Mouse (Mus musculus): ENCODE results near the gene Snx7. TPM values are rescaled to one million over a fixed set of nuclear protein-coding genes. Genes with fewer than 3 reads are reported as not detected.

The Snx7 gene
- polyA plus RNA-seq, 1 experiment from 2014 or later, result 13.0 TPM

- 58% methylated on average over 3 of the region's 3 CpGs for WGBS
- Histone ChIP-seq H3K36me3 (ENCODE audit: control insufficient read depth, insufficient read depth, low read length) (no peaks in the 10 kb centered on the region), H3K27me3 (replicated peaks; ENCODE audit: control insufficient read depth, insufficient read depth, low read length) (no peaks in the 10 kb centered on the region), H3K4me3 (ENCODE audit: low read depth, low read length) (no peak overlapping the region), H3K4me1 (ENCODE audit: control insufficient read depth, insufficient read depth, low read length) (no peaks in the 10 kb centered on the region), H3K9me3 (replicated peaks; ENCODE audit: control insufficient read depth, low read length) (no peaks in the 10 kb centered on the region), H3K9ac (ENCODE audit: low read length) (no peak overlapping the region), H3K4me2 (ENCODE audit: low read length) (no peak overlapping the region), H3K27ac (ENCODE audit: low read depth, low read length) (no peak overlapping the region)
- no peak for DNase-seq (ENCODE audit: low spot score)
- no peak for ATAC-seq
Measured at GRCm38 (mm10) chr3:117838020-117838419, 30.7 kb downstream of the Snx7 start.

- Histone ChIP-seq H3K9me3 (replicated peaks; ENCODE audit: control insufficient read depth, low read length) (no peaks in the 10 kb centered on the region), H3K27ac (ENCODE audit: low read depth, low read length) (no peak overlapping the region), H3K9ac (ENCODE audit: low read length) (no peak overlapping the region), H3K36me3 (ENCODE audit: control insufficient read depth, insufficient read depth, low read length) (no peaks in the 10 kb centered on the region), H3K4me2 (ENCODE audit: low read length) (no peak overlapping the region), H3K4me1 (ENCODE audit: control insufficient read depth, insufficient read depth, low read length) (peaks cover 5% of the 10 kb centered on the region; the same call in 1 of the 2 replicates), H3K4me3 (ENCODE audit: low read depth, low read length) (no peak overlapping the region), H3K27me3 (replicated peaks; ENCODE audit: control insufficient read depth, insufficient read depth, low read length) (no peaks in the 10 kb centered on the region)
- DNase-seq (ENCODE audit: low spot score) (peak; percentile 89), ATAC-seq (peak; percentile 95)
- 53% methylated on average over 6 of the region's 6 CpGs for WGBS
Measured at GRCm38 (mm10) chr3:117826486-117827200, 42.1 kb downstream of the Snx7 start.

DNA sequence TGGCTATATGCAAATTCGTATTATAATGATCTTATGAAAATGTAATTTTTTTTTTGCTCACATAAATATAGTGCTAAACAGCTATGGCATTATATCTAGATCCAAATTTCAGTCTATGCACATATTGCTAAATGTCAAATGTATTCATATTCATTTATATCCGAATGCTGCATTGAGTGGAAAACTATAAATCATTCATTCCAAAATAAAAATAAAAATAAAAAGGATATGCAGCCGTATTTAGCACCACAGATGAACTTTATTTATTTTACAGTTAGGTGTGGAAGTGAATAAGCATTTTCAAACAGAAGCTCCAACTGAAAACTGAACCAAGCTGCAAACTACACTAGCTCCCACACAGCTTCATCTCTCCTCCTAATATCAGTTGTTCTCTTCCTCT lies 45.5 kb downstream of the Snx7 start:
- Histone ChIP-seq H3K9ac (ENCODE audit: low read length) (no peak overlapping the region), H3K27ac (ENCODE audit: low read depth, low read length) (no peak overlapping the region), H3K9me3 (replicated peaks; ENCODE audit: control insufficient read depth, low read length) (no peaks in the 10 kb centered on the region), H3K4me3 (ENCODE audit: low read depth, low read length) (no peak overlapping the region), H3K4me2 (ENCODE audit: low read length) (no peak overlapping the region), H3K36me3 (ENCODE audit: control insufficient read depth, insufficient read depth, low read length) (no peaks in the 10 kb centered on the region), H3K27me3 (replicated peaks; ENCODE audit: control insufficient read depth, insufficient read depth, low read length) (no peaks in the 10 kb centered on the region), H3K4me1 (ENCODE audit: control insufficient read depth, insufficient read depth, low read length) (peaks cover 5% of the 10 kb centered on the region; the same call in 1 of the 2 replicates)
- ATAC-seq, result no peak
- no peak for DNase-seq (ENCODE audit: low spot score)
- WGBS, result 85% methylated on average over 3 of the region's 3 CpGs

GRCm38 (mm10) chr3:117817635-117818034 lies 51.1 kb downstream of the Snx7 start:
- Histone ChIP-seq H3K9me3 (replicated peaks; ENCODE audit: control insufficient read depth, low read length) (no peaks in the 10 kb centered on the region), H3K4me3 (ENCODE audit: low read depth, low read length) (no peak overlapping the region), H3K36me3 (ENCODE audit: control insufficient read depth, insufficient read depth, low read length) (no peaks in the 10 kb centered on the region), H3K27me3 (replicated peaks; ENCODE audit: control insufficient read depth, insufficient read depth, low read length) (no peaks in the 10 kb centered on the region), H3K9ac (ENCODE audit: low read length) (no peak overlapping the region), H3K27ac (ENCODE audit: low read depth, low read length) (no peak overlapping the region), H3K4me1 (ENCODE audit: control insufficient read depth, insufficient read depth, low read length) (no peaks in the 10 kb centered on the region), H3K4me2 (ENCODE audit: low read length) (no peak overlapping the region)
- ATAC-seq (no peak), DNase-seq (ENCODE audit: low spot score) (no peak)
- WGBS, result 95% methylated on average over 1 of the region's 1 CpGs

DNA sequence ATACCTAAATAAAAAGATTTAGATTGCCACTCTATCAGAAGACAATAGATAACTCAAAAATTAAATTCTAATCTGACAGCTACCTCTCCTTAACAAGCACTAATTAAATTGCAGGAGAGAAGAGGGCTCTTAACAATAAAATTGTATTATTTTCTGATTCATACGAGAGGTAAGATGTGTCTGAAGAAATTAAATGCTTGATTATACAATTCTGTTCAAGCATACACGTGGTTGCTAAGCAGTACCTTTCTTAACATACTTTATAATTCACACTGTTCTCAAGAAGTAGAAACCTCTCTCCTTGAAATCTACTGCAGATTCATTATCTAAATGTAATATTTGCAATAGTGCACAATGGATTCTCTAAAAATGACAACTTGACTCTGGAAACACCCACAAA lies 54.5 kb downstream of the Snx7 start:
- H3K9ac ChIP-seq (ENCODE audit: low read length), result no peak overlapping the region
- DNase-seq (ENCODE audit: low spot score), result no peak
- no peak overlapping the region for H3K4me3 ChIP-seq (ENCODE audit: low read depth, low read length)
- no peak overlapping the region for H3K27ac ChIP-seq (ENCODE audit: low read depth, low read length)
- H3K4me1 ChIP-seq (ENCODE audit: control insufficient read depth, insufficient read depth, low read length), result no peaks in the 10 kb centered on the region
- H3K36me3 ChIP-seq (ENCODE audit: control insufficient read depth, insufficient read depth, low read length), result no peaks in the 10 kb centered on the region
- WGBS, result 79% methylated on average over 2 of the region's 2 CpGs
- H3K4me2 ChIP-seq (ENCODE audit: low read length), result no peak overlapping the region
- no peaks in the 10 kb centered on the region for H3K9me3 ChIP-seq (replicated peaks; ENCODE audit: control insufficient read depth, low read length)
- no peaks in the 10 kb centered on the region for H3K27me3 ChIP-seq (replicated peaks; ENCODE audit: control insufficient read depth, insufficient read depth, low read length)
- ATAC-seq, result no peak

GRCm38 (mm10) chr3:117812135-117812534 lies 56.6 kb downstream of the Snx7 start:
- H3K27me3 ChIP-seq (replicated peaks; ENCODE audit: control insufficient read depth, insufficient read depth, low read length), result no peaks in the 10 kb centered on the region
- no peak overlapping the region for H3K27ac ChIP-seq (ENCODE audit: low read depth, low read length)
- no peak overlapping the region for H3K9ac ChIP-seq (ENCODE audit: low read length)
- H3K4me1 ChIP-seq (ENCODE audit: control insufficient read depth, insufficient read depth, low read length), result no peaks in the 10 kb centered on the region
- H3K4me3 ChIP-seq (ENCODE audit: low read depth, low read length), result no peak overlapping the region
- WGBS, result 88% methylated on average over 4 of the region's 4 CpGs
- DNase-seq (ENCODE audit: low spot score) (no peak), ATAC-seq (no peak)
- no peaks in the 10 kb centered on the region for H3K36me3 ChIP-seq (ENCODE audit: control insufficient read depth, insufficient read depth, low read length)
- H3K4me2 ChIP-seq (ENCODE audit: low read length), result no peak overlapping the region
- H3K9me3 ChIP-seq (replicated peaks; ENCODE audit: control insufficient read depth, low read length), result no peaks in the 10 kb centered on the region

DNA sequence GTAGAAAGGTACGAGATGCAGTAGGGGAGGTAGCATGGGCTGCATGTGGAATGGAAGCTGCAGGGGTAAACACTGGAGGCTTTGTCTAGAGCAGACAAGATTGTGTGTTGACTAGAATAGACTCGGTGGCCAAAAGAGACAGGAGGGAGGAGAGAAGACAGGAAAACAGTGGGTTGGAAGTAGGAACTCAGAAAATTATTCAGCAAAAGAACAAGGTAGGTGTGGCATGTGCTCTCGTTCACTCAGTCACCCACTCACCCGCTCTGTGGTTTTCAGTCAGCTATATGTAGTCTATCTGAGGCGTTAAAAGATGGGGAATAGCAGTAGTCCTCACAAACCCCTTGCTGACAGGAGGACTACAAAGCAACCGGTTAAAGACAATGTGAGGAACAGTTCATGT lies 63.0 kb downstream of the Snx7 start:
- H3K27me3 ChIP-seq (replicated peaks; ENCODE audit: control insufficient read depth, insufficient read depth, low read length), result no peaks in the 10 kb centered on the region
- H3K9me3 ChIP-seq (replicated peaks; ENCODE audit: control insufficient read depth, low read length), result no peaks in the 10 kb centered on the region
- no peak overlapping the region for H3K9ac ChIP-seq (ENCODE audit: low read length)
- no peak overlapping the region for H3K4me2 ChIP-seq (ENCODE audit: low read length)
- ATAC-seq (no peak), DNase-seq (ENCODE audit: low spot score) (no peak)
- H3K4me3 ChIP-seq (ENCODE audit: low read depth, low read length), result no peak overlapping the region
- H3K4me1 ChIP-seq (ENCODE audit: control insufficient read depth, insufficient read depth, low read length), result no peaks in the 10 kb centered on the region
- H3K36me3 ChIP-seq (ENCODE audit: control insufficient read depth, insufficient read depth, low read length), result no peaks in the 10 kb centered on the region
- WGBS, result 90% methylated on average over 6 of the region's 6 CpGs
- H3K27ac ChIP-seq (ENCODE audit: low read depth, low read length), result no peak overlapping the region

- no peak for ATAC-seq
- no peaks in the 10 kb centered on the region for H3K4me1 ChIP-seq (ENCODE audit: control insufficient read depth, insufficient read depth, low read length)
- H3K9me3 ChIP-seq (replicated peaks; ENCODE audit: control insufficient read depth, low read length), result no peaks in the 10 kb centered on the region
- no peaks in the 10 kb centered on the region for H3K27me3 ChIP-seq (replicated peaks; ENCODE audit: control insufficient read depth, insufficient read depth, low read length)
- H3K4me3 ChIP-seq (ENCODE audit: low read depth, low read length), result no peak overlapping the region
- no peak overlapping the region for H3K4me2 ChIP-seq (ENCODE audit: low read length)
- no peak overlapping the region for H3K27ac ChIP-seq (ENCODE audit: low read depth, low read length)
- no peaks in the 10 kb centered on the region for H3K36me3 ChIP-seq (ENCODE audit: control insufficient read depth, insufficient read depth, low read length)
- H3K9ac ChIP-seq (ENCODE audit: low read length), result no peak overlapping the region
- no peak for DNase-seq (ENCODE audit: low spot score)
Measured at GRCm38 (mm10) chr3:117794501-117794900, 74.2 kb downstream of the Snx7 start.

GRCm38 (mm10) chr3:117791951-117792350 lies 76.8 kb downstream of the Snx7 start:
- Histone ChIP-seq H3K9ac (ENCODE audit: low read length) (no peak overlapping the region), H3K9me3 (replicated peaks; ENCODE audit: control insufficient read depth, low read length) (no peaks in the 10 kb centered on the region), H3K4me2 (ENCODE audit: low read length) (no peak overlapping the region), H3K27me3 (replicated peaks; ENCODE audit: control insufficient read depth, insufficient read depth, low read length) (no peaks in the 10 kb centered on the region), H3K4me1 (ENCODE audit: control insufficient read depth, insufficient read depth, low read length) (no peaks in the 10 kb centered on the region; the same call in 1 of the 2 replicates), H3K27ac (ENCODE audit: low read depth, low read length) (no peak overlapping the region), H3K36me3 (ENCODE audit: control insufficient read depth, insufficient read depth, low read length) (no peaks in the 10 kb centered on the region), H3K4me3 (ENCODE audit: low read depth, low read length) (no peak overlapping the region)
- WGBS, result 68% methylated on average over 4 of the region's 4 CpGs
- no peak for ATAC-seq
- DNase-seq (ENCODE audit: low spot score), result peak; percentile 25
